Mouse (Mus musculus): ENCODE data around the gene Gm39115. TPM values are rescaled to one million over a fixed set of nuclear protein-coding genes. Genes with fewer than 3 reads are reported as not detected.
"Not testable (repeated sequence)": the region's sequence is repeated elsewhere in the genome, so short reads cannot be mapped to it uniquely, and the experiment has no call there.

Gm39115 gene
- polyA plus RNA-seq, 1 experiment from 2014 or later: not detected

- 83% methylated on average over 1 of the region's 1 CpGs for WGBS
Measured at GRCm38 (mm10) chr7:142120629-142121028, 15.2 kb downstream of the Gm39115 start, which contains the start of gene Gm45618. Gene Gm45618, minus strand, starts transcription at chr7:142120729.

GRCm38 (mm10) chr7:142119632-142120031 is 16.2 kb downstream of the Gm39115 start:
- ATAC-seq (replicated peaks; ENCODE audit: extremely low read depth, insufficient read depth, low FRiP score): no peak
- no peak overlapping the region for H3K4me2 ChIP-seq (ENCODE audit: low read depth, low read length)
- H3K27me3 ChIP-seq (ENCODE audit: control insufficient read depth, insufficient read depth, low read length): no peaks in the 10 kb centered on the region
- H3K36me3 ChIP-seq (ENCODE audit: control insufficient read depth, insufficient read depth): no peaks in the 10 kb centered on the region
- H3K27ac ChIP-seq (ENCODE audit: low read length): no peak overlapping the region
- no peaks in the 10 kb centered on the region for H3K9me3 ChIP-seq (replicated peaks; ENCODE audit: control insufficient read depth, low read length)
- no peaks in the 10 kb centered on the region for H3K4me1 ChIP-seq (ENCODE audit: control insufficient read depth, insufficient read depth, low read length)
- no peak overlapping the region for H3K9ac ChIP-seq (ENCODE audit: low read length)
- no peak overlapping the region for H3K4me3 ChIP-seq (ENCODE audit: low read length)
- WGBS: 14% methylated on average over 5 of the region's 5 CpGs

More at GRCm38 (mm10) chr7:142120629-142121028, 15.2 kb downstream of the Gm39115 start, which contains the start of gene Gm45618:
- H3K9me3 ChIP-seq (replicated peaks; ENCODE audit: control insufficient read depth, low read length); ATAC-seq (replicated peaks; ENCODE audit: extremely low read depth, insufficient read depth, low FRiP score); H3K9ac ChIP-seq (ENCODE audit: low read length); H3K4me1 ChIP-seq (ENCODE audit: control insufficient read depth, insufficient read depth, low read length); H3K4me2 ChIP-seq (ENCODE audit: low read depth, low read length); H3K27ac ChIP-seq (ENCODE audit: low read length); H3K36me3 ChIP-seq (ENCODE audit: control insufficient read depth, insufficient read depth); H3K27me3 ChIP-seq (ENCODE audit: control insufficient read depth, insufficient read depth, low read length); H3K4me3 ChIP-seq (ENCODE audit: low read length): not testable (repeated sequence)

- Histone ChIP-seq H3K36me3 (ENCODE audit: control insufficient read depth, insufficient read depth) (no peaks in the 10 kb centered on the region), H3K9ac (ENCODE audit: low read length) (no peak overlapping the region), H3K4me3 (ENCODE audit: low read length) (no peak overlapping the region), H3K27ac (ENCODE audit: low read length) (no peak overlapping the region), H3K27me3 (ENCODE audit: control insufficient read depth, insufficient read depth, low read length) (no peaks in the 10 kb centered on the region), H3K9me3 (replicated peaks; ENCODE audit: control insufficient read depth, low read length) (no peaks in the 10 kb centered on the region), H3K4me2 (ENCODE audit: low read depth, low read length) (no peak overlapping the region), H3K4me1 (ENCODE audit: control insufficient read depth, insufficient read depth, low read length) (no peaks in the 10 kb centered on the region)
- 40% methylated on average over 5 of the region's 5 CpGs for WGBS
- ATAC-seq (replicated peaks; ENCODE audit: extremely low read depth, insufficient read depth, low FRiP score): no peak
Measured at GRCm38 (mm10) chr7:142104747-142105146, 31.1 kb downstream of the Gm39115 start.

GRCm38 (mm10) chr7:142097776-142098175 is 38.1 kb downstream of the Gm39115 start:
- peak; percentile 31; the same call in 1 of the 2 replicates for ATAC-seq (replicated peaks; ENCODE audit: extremely low read depth, insufficient read depth, low FRiP score)
- WGBS: 10% methylated on average over 9 of the region's 9 CpGs
- H3K27ac ChIP-seq (ENCODE audit: low read length): no peak overlapping the region
- H3K27me3 ChIP-seq (ENCODE audit: control insufficient read depth, insufficient read depth, low read length): peaks cover 11% of the 10 kb centered on the region
- H3K4me1 ChIP-seq (ENCODE audit: control insufficient read depth, insufficient read depth, low read length): peaks cover 17% of the 10 kb centered on the region
- H3K9me3 ChIP-seq (replicated peaks; ENCODE audit: control insufficient read depth, low read length): no peaks in the 10 kb centered on the region
- H3K36me3 ChIP-seq (ENCODE audit: control insufficient read depth, insufficient read depth): no peaks in the 10 kb centered on the region
- no peak overlapping the region for H3K4me2 ChIP-seq (ENCODE audit: low read depth, low read length)
- H3K4me3 ChIP-seq (ENCODE audit: low read length): no peak overlapping the region
- no peak overlapping the region for H3K9ac ChIP-seq (ENCODE audit: low read length)

GRCm38 (mm10) chr7:142096701-142097100 is 39.1 kb downstream of the Gm39115 start:
- no peak overlapping the region for H3K4me3 ChIP-seq (ENCODE audit: low read length)
- peaks cover 11% of the 10 kb centered on the region for H3K27me3 ChIP-seq (ENCODE audit: control insufficient read depth, insufficient read depth, low read length)
- no peak overlapping the region for H3K27ac ChIP-seq (ENCODE audit: low read length)
- peaks cover 24% of the 10 kb centered on the region for H3K4me1 ChIP-seq (ENCODE audit: control insufficient read depth, insufficient read depth, low read length)
- no peak overlapping the region for H3K9ac ChIP-seq (ENCODE audit: low read length)
- H3K4me2 ChIP-seq (ENCODE audit: low read depth, low read length): no peak overlapping the region
- ATAC-seq (replicated peaks; ENCODE audit: extremely low read depth, insufficient read depth, low FRiP score): no peak
- no peaks in the 10 kb centered on the region for H3K36me3 ChIP-seq (ENCODE audit: control insufficient read depth, insufficient read depth)
- no peaks in the 10 kb centered on the region for H3K9me3 ChIP-seq (replicated peaks; ENCODE audit: control insufficient read depth, low read length)
- WGBS: 60% methylated on average over 4 of the region's 4 CpGs

GRCm38 (mm10) chr7:142095183-142095931 is 40.5 kb downstream of the Gm39115 start, which contains the start of gene Dusp8:
Gene Dusp8, minus strand, starts transcription at chr7:142095843.
- under 1% methylated on average over 60 of the region's 63 CpGs for WGBS
- no peaks in the 10 kb centered on the region for H3K9me3 ChIP-seq (replicated peaks; ENCODE audit: control insufficient read depth, low read length)
- peak within 1 kb of the TSS; percentile 72 for H3K27ac ChIP-seq (ENCODE audit: low read length)
- peaks cover 27% of the 10 kb centered on the region for H3K4me1 ChIP-seq (ENCODE audit: control insufficient read depth, insufficient read depth, low read length)
- H3K4me2 ChIP-seq (ENCODE audit: low read depth, low read length): peak within 1 kb of the TSS; percentile 92
- ATAC-seq (replicated peaks; ENCODE audit: extremely low read depth, insufficient read depth, low FRiP score): peak; percentile 91
- H3K4me3 ChIP-seq (ENCODE audit: low read length): peak within 1 kb of the TSS; percentile 79
- peaks cover 11% of the 10 kb centered on the region for H3K27me3 ChIP-seq (ENCODE audit: control insufficient read depth, insufficient read depth, low read length)
- H3K36me3 ChIP-seq (ENCODE audit: control insufficient read depth, insufficient read depth): no peaks in the 10 kb centered on the region
- peak within 1 kb of the TSS; percentile 85 for H3K9ac ChIP-seq (ENCODE audit: low read length)

GRCm38 (mm10) chr7:142094301-142095143 is 41.3 kb downstream of the Gm39115 start:
- Histone ChIP-seq H3K36me3 (ENCODE audit: control insufficient read depth, insufficient read depth) (no peaks in the 10 kb centered on the region), H3K27ac (ENCODE audit: low read length) (peak overlapping the region; percentile 72), H3K9me3 (replicated peaks; ENCODE audit: control insufficient read depth, low read length) (no peaks in the 10 kb centered on the region), H3K4me3 (ENCODE audit: low read length) (peak overlapping the region; percentile 79), H3K4me1 (ENCODE audit: control insufficient read depth, insufficient read depth, low read length) (peaks cover 36% of the 10 kb centered on the region), H3K9ac (ENCODE audit: low read length) (peak overlapping the region; percentile 85), H3K27me3 (ENCODE audit: control insufficient read depth, insufficient read depth, low read length) (peaks cover 11% of the 10 kb centered on the region), H3K4me2 (ENCODE audit: low read depth, low read length) (peak overlapping the region; percentile 92)
- peak; percentile 31 for ATAC-seq (replicated peaks; ENCODE audit: extremely low read depth, insufficient read depth, low FRiP score)
- under 1% methylated on average over 89 of the region's 89 CpGs for WGBS

GRCm38 (mm10) chr7:142093696-142094240 is 42.1 kb downstream of the Gm39115 start:
- Histone ChIP-seq H3K4me1 (ENCODE audit: control insufficient read depth, insufficient read depth, low read length) (peaks cover 43% of the 10 kb centered on the region), H3K27me3 (ENCODE audit: control insufficient read depth, insufficient read depth, low read length) (peaks cover 11% of the 10 kb centered on the region), H3K9ac (ENCODE audit: low read length) (peak overlapping the region; percentile 85)

More at GRCm38 (mm10) chr7:142093696-142094240, 42.1 kb downstream of the Gm39115 start:
- ATAC-seq (replicated peaks; ENCODE audit: extremely low read depth, insufficient read depth, low FRiP score): no peak
- 26% methylated on average over 6 of the region's 6 CpGs for WGBS
- Histone ChIP-seq H3K4me2 (ENCODE audit: low read depth, low read length) (peak overlapping the region; percentile 92), H3K27ac (ENCODE audit: low read length) (no peak overlapping the region), H3K36me3 (ENCODE audit: control insufficient read depth, insufficient read depth) (no peaks in the 10 kb centered on the region), H3K9me3 (replicated peaks; ENCODE audit: control insufficient read depth, low read length) (no peaks in the 10 kb centered on the region), H3K4me3 (ENCODE audit: low read length) (peak overlapping the region; percentile 79)
